Mouse (Mus musculus) cerebellum, adult 2 months (tissue): ENCODE measurements around the gene Necab2. TPM values are rescaled to one million over a fixed set of nuclear protein-coding genes. Genes with fewer than 3 reads are reported as not detected.

Source experiments
- DNase-seq, 2 experiments: peaks; one replicate each; pipeline ENCODE4 v3.0.0; 2021
- H3K27ac ChIP-seq: fragments of 200-500 bp; 2 replicates; pipeline ENCODE4 v1.5.1; 2012; ENCODE audit warnings: low read length, control low read depth, inconsistent platforms; ENCODE audit not compliant: insufficient read depth
- H3K27me3 ChIP-seq: fragments of 200-500 bp; 2 replicates; pipeline ENCODE4 v1.6.1; 2012; ENCODE audit warnings: inconsistent platforms, mild to moderate bottlenecking, low read length, moderate library complexity; ENCODE audit not compliant: control insufficient read depth, insufficient read depth
- H3K4me1 ChIP-seq: fragments of 200-500 bp; 2 replicates; pipeline ENCODE4 v1.6.1; 2011; ENCODE audit warnings: low read length; ENCODE audit not compliant: control insufficient read depth, insufficient read depth
- H3K4me3 ChIP-seq: fragments of 200-500 bp; replicated peaks from 2 replicates; pipeline ENCODE3; 2011; ENCODE audit warnings: mild to moderate bottlenecking, low read depth, low read length, control low read depth; ENCODE audit not compliant: insufficient read depth
- CTCF ChIP-seq: fragments of 200-500 bp; IDR thresholded peaks from 2 replicates; pipeline ENCODE4 v1.5.1; 2011; ENCODE audit warnings: low read depth, mild to moderate bottlenecking, control low read depth, low read length, moderate library complexity, borderline replicate concordance; ENCODE audit not compliant: insufficient read depth
- POLR2A ChIP-seq: fragments of 200-500 bp; IDR thresholded peaks from 2 replicates; pipeline ENCODE4 v1.6.1; 2011; ENCODE audit warnings: low read length, control low read depth, borderline replicate concordance; ENCODE audit not compliant: insufficient read depth
- WGBS: fragments of 180-500 bp; shearing (Covaris S2); methylation state at CpG from one replicate; pipeline ENCODE4 v1.1.7; 2018; 5-methylcytosine and 5-hydroxymethylcytosine counted together
- polyA plus RNA-seq: library from polyadenylated mRNA; depleted of rRNA; stranded (reverse); fragments of >200 nt; gene quantifications from 2 replicates; pipeline ENCODE4 v1.2.3, GENCODE M21; 2012; rRNA removed

The Necab2 gene
- polyA plus RNA-seq, 1 experiment: 26.6 TPM

GRCm38 (mm10) chr8:119514940-119515339, 68.4 kb downstream of the Necab2 start:
- WGBS: 73% methylated on average over 3 of the region's 3 CpGs
- peaks cover 14% of the 10 kb centered on the region for H3K4me1 ChIP-seq
- H3K27ac ChIP-seq: no peak overlapping the region
- TF ChIP-seq POLR2A (no peak), CTCF (no peak)
- DNase-seq: no peak
- H3K4me3 ChIP-seq: no peak overlapping the region
- no peaks in the 10 kb centered on the region for H3K27me3 ChIP-seq

GRCm38 (mm10) chr8:119515767-119516166, 69.2 kb downstream of the Necab2 start:
- TF ChIP-seq POLR2A: no peak
- TF ChIP-seq CTCF: no peak
- WGBS: 74% methylated on average over 3 of the region's 3 CpGs

DNA sequence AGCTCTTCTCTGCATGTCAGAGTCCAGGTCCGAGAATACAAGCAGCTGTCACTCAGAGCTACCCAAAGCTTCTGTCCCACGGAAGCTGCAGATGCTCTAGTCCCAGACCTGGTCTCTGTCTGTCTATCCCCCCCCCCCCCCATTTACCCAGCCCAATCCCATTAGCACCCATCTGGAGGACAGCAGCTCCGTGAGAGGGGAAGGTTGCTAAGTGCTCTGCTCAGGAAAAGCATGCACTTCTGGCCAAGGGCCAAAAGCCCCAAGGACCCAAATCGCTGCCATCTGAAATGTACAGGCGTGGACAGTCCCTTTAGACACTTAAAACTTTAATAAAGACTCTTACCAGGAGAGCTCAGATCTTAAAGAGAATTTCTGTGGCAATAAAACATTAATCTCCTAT, 70.2 kb downstream of the Necab2 start:
- TF ChIP-seq POLR2A (no peak), CTCF (no peak)
- no peaks in the 10 kb centered on the region for H3K27me3 ChIP-seq
- no peak overlapping the region for H3K4me3 ChIP-seq
- DNase-seq: no peak
- no peak overlapping the region for H3K27ac ChIP-seq
- peaks cover 9% of the 10 kb centered on the region for H3K4me1 ChIP-seq
- WGBS: 25% methylated on average over 5 of the region's 5 CpGs

More at GRCm38 (mm10) chr8:119515767-119516166, 69.2 kb downstream of the Necab2 start:
- Histone ChIP-seq H3K4me1 (peaks cover 10% of the 10 kb centered on the region), H3K27me3 (no peaks in the 10 kb centered on the region), H3K27ac (no peak overlapping the region), H3K4me3 (no peak overlapping the region)
- DNase-seq: no peak

DNA sequence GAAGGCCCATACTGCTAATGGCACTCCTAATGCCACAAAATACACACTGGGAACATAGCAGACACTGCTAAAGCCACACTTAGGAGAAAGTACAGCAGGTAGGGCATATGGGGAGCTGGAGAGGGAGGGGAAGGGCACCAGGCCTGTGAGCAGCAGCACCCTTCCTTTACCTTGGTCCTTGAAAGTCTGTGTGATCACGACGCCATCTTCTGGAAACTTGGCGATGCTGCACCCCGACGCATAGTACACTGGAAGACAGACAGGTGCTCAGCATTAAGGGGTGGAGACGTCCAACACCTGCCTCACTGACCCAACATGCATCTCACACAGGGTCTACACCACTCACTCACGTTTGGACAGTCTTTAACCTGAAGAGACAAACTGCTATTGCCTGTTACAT, 73.6 kb downstream of the Necab2 start:
- 69% methylated on average over 7 of the region's 7 CpGs for WGBS
- no peak for TF ChIP-seq POLR2A
- TF ChIP-seq CTCF: peak; percentile 54; the same call in 1 of the 2 replicates
- DNase-seq: no peak
- Histone ChIP-seq H3K4me3 (no peak overlapping the region), H3K27me3 (no peaks in the 10 kb centered on the region), H3K27ac (no peak overlapping the region), H3K4me1 (no peaks in the 10 kb centered on the region)

Other genes with a start within 250 kb of the Necab2 start
- gene Hsbp1, start 102.2 kb upstream of the Necab2 start, polyA plus RNA-seq: 323 and 343 TPM in 2 replicates
- gene Mlycd, start 51.8 kb upstream of the Necab2 start, polyA plus RNA-seq: 30.5 and 31.6 TPM in 2 replicates
- gene Osgin1, start 12.6 kb upstream of the Necab2 start, polyA plus RNA-seq: 0.84 and 0.93 TPM in 2 replicates
- gene Slc38a8, start 55.0 kb downstream of the Necab2 start, polyA plus RNA-seq: 0.29 and 0.30 TPM in 2 replicates
- 81.6 and 89.4 TPM in 2 replicates for gene Mbtps1, start 112.0 kb downstream of the Necab2 start, polyA plus RNA-seq
- gene Hsdl1, start 128.5 kb downstream of the Necab2 start, polyA plus RNA-seq: 42.4 and 45.0 TPM in 2 replicates
- gene Dnaaf1, start 128.5 kb downstream of the Necab2 start, polyA plus RNA-seq: 0.20 and 0.27 TPM in 2 replicates
- 14.2 and 14.6 TPM in 2 replicates for gene Taf1c, start 158.5 kb downstream of the Necab2 start, polyA plus RNA-seq
- 0.11 TPM in 2 replicates for gene Adad2, start 166.0 kb downstream of the Necab2 start, polyA plus RNA-seq
- 92.6 and 99.0 TPM in 2 replicates for gene Kcng4, start 189.0 kb downstream of the Necab2 start, polyA plus RNA-seq
- gene Wfdc1, start 219.6 kb downstream of the Necab2 start, polyA plus RNA-seq: 18.9 and 19.3 TPM in 2 replicates